Mouse (Mus musculus): ENCODE data around the gene BC030499.
A peak's percentile ranks its signal among the peaks of the same experiment; 100 is the strongest.

The BC030499 gene

GRCm38 (mm10) chr11:78305272-78305671 lies 14.6 kb downstream of the BC030499 start:
- DNase-seq (ENCODE audit: low read depth): no peak

- DNase-seq (ENCODE audit: low read depth): no peak
These were observed 20.3 kb downstream of the BC030499 start for GRCm38 (mm10) chr11:78310861-78311511.

- DNase-seq (ENCODE audit: low read depth): no peak
These were observed 23.0 kb downstream of the BC030499 start for GRCm38 (mm10) chr11:78313662-78314061.

- no peak for DNase-seq (ENCODE audit: low read depth)
These were observed 27.8 kb downstream of the BC030499 start for GRCm38 (mm10) chr11:78318411-78318810.

- no peak for DNase-seq (ENCODE audit: low read depth)
These were observed 31.6 kb downstream of the BC030499 start for GRCm38 (mm10) chr11:78322076-78322831.

GRCm38 (mm10) chr11:78322860-78323259 lies 32.2 kb downstream of the BC030499 start, which contains the start of gene Aldoc:
Aldoc (plus strand) TSS chr11:78322968.
- peak; percentile 12 for DNase-seq (ENCODE audit: low read depth)

GRCm38 (mm10) chr11:78324000-78324785 lies 33.6 kb downstream of the BC030499 start:
- DNase-seq (ENCODE audit: low read depth): no peak

GRCm38 (mm10) chr11:78324965-78325364 lies 34.3 kb downstream of the BC030499 start:
- DNase-seq (ENCODE audit: low read depth): no peak

- DNase-seq (ENCODE audit: low read depth): no peak
These were observed 36.6 kb downstream of the BC030499 start for GRCm38 (mm10) chr11:78327215-78327614.

GRCm38 (mm10) chr11:78327634-78328511 lies 37.2 kb downstream of the BC030499 start, which contains the start of gene Pigs:
Pigs (plus strand) TSS chr11:78328415.
- DNase-seq (ENCODE audit: low read depth): peak; percentile 98

- no peak for DNase-seq (ENCODE audit: low read depth)
These were observed 37.9 kb downstream of the BC030499 start for GRCm38 (mm10) chr11:78328512-78329056.

GRCm38 (mm10) chr11:78332676-78333075 lies 42.0 kb downstream of the BC030499 start:
- DNase-seq (ENCODE audit: low read depth): no peak

- DNase-seq (ENCODE audit: low read depth): no peak
These were observed 43.4 kb downstream of the BC030499 start for GRCm38 (mm10) chr11:78333992-78334391.

- DNase-seq (ENCODE audit: low read depth): no peak
These were observed 46.4 kb downstream of the BC030499 start for GRCm38 (mm10) chr11:78337040-78337439.

- no peak for DNase-seq (ENCODE audit: low read depth)
These were observed 51.1 kb downstream of the BC030499 start for GRCm38 (mm10) chr11:78341702-78342101.

- DNase-seq (ENCODE audit: low read depth): peak; percentile 87
These were observed 53.0 kb downstream of the BC030499 start, which contains the start of gene Unc119 for GRCm38 (mm10) chr11:78343381-78344327. Unc119 (plus strand) TSS chr11:78343482.

- DNase-seq (ENCODE audit: low read depth): no peak
These were observed 53.8 kb downstream of the BC030499 start for GRCm38 (mm10) chr11:78344328-78344889.

GRCm38 (mm10) chr11:78344890-78345715 lies 54.5 kb downstream of the BC030499 start:
- peak; percentile 61 for DNase-seq (ENCODE audit: low read depth)

- DNase-seq (ENCODE audit: low read depth): no peak
These were observed 55.2 kb downstream of the BC030499 start for GRCm38 (mm10) chr11:78345801-78346200.
